Mouse (Mus musculus): ENCODE measurements around the gene Mrpl10. TPM values are rescaled to one million over a fixed set of nuclear protein-coding genes. Genes with fewer than 3 reads are reported as not detected.

Mrpl10 gene
- total and polyA plus RNA-seq, 3 experiments: 104 to 132 (median 119) TPM

- no peaks in the 10 kb centered on the region for H3K79me2 ChIP-seq (replicated peaks; ENCODE audit: control insufficient read depth, extremely low read depth, insufficient read depth, poor library complexity, severe bottlenecking)
- no peak overlapping the region for H3K9ac ChIP-seq (ENCODE audit: insufficient read depth, low read depth)
- in situ Hi-C loops (cut with MboI; ENCODE audit: low pct_ligation_motif_present, low pct_unique_long_range_greater_than_20kb, low sequenced_read_pairs) (no loop called here), dilution Hi-C loops (cut with MboI; ENCODE audit: extremely low pct_ligation_motif_present, extremely low pct_unique_long_range_greater_than_20kb, low sequenced_read_pairs) (no loop called here)
- peaks cover 14 to 19% of the 10 kb centered on the region in 2 experiments for H3K4me1 ChIP-seq (ENCODE audit: control insufficient read depth in 1 of 2, insufficient read depth in 2 of 2)
- TF ChIP-seq SMC3 (IDR thresholded peaks at IDR 0.05; ENCODE audit: low read depth, low read length) (peak; percentile 77), ZNF384 (IDR thresholded peaks at IDR 0.05; ENCODE audit: low read depth, low read length) (no peak), JUN (IDR thresholded peaks at IDR 0.05; ENCODE audit: insufficient read depth, low read depth, low read length) (no peak), USF1 (IDR thresholded peaks at IDR 0.05; ENCODE audit: low read depth, low read length) (no peak), MAFK (IDR thresholded peaks at IDR 0.05; ENCODE audit: insufficient replicate concordance, low read length) (no peak), PAX5 (IDR thresholded peaks at IDR 0.05; ENCODE audit: low read length) (no peak), HCFC1 (IDR thresholded peaks at IDR 0.05; ENCODE audit: low read depth, low read length) (no peak), ZMIZ1 (IDR thresholded peaks at IDR 0.05; ENCODE audit: low read depth, low read length) (no peak), ETS1 (conservative IDR thresholded peaks at IDR 0.05; ENCODE audit: low read depth, low read length) (no peak), SIN3A (IDR thresholded peaks at IDR 0.05; ENCODE audit: low read length) (no peak), UBTF (IDR thresholded peaks at IDR 0.05; ENCODE audit: low read depth, low read length) (no peak), CTCF (conservative IDR thresholded peaks at IDR 0.05 in 1 of 2, IDR thresholded peaks at IDR 0.05 in 1 of 2; ENCODE audit: low read depth in 2 of 2, low read length in 2 of 2) (peak; percentile 90 to 91), IRF4 (IDR thresholded peaks at IDR 0.05; ENCODE audit: low read depth, low read length) (peak; percentile 53; the same call in 1 of the 2 replicates), MEF2A (IDR thresholded peaks at IDR 0.05; ENCODE audit: borderline replicate concordance, low read depth, low read length) (no peak), MAZ (IDR thresholded peaks at IDR 0.05; ENCODE audit: low read depth, low read length) (peak; percentile 60; the same call in 1 of the 2 replicates), CHD2 (IDR thresholded peaks at IDR 0.05; ENCODE audit: low read length) (no peak), NRF1 (IDR thresholded peaks at IDR 0.05; ENCODE audit: low read depth, low read length) (no peak), NELFE (IDR thresholded peaks at IDR 0.05; ENCODE audit: low read depth, low read length) (no peak), RCOR1 (conservative IDR thresholded peaks at IDR 0.05; ENCODE audit: low read depth, low read length) (no peak), MXI1 (IDR thresholded peaks at IDR 0.05; ENCODE audit: low read depth, low read length) (no peak), ELF1 (IDR thresholded peaks at IDR 0.05; ENCODE audit: low read depth, low read length) (no peak), BHLHE40 (IDR thresholded peaks at IDR 0.05; ENCODE audit: low read depth, low read length) (no peak), CHD1 (IDR thresholded peaks at IDR 0.05; ENCODE audit: low read depth, low read length) (no peak), EP300 (IDR thresholded peaks at IDR 0.05; ENCODE audit: low read length) (no peak), E2F4 (IDR thresholded peaks at IDR 0.05; ENCODE audit: insufficient replicate concordance, low read depth, low read length) (no peak), USF2 (conservative IDR thresholded peaks at IDR 0.05; ENCODE audit: low read depth, low read length) (no peak), MYC (IDR thresholded peaks at IDR 0.05; ENCODE audit: low read depth, low read length) (no peak), TCF12 (IDR thresholded peaks at IDR 0.05; ENCODE audit: low read depth, low read length) (no peak), JUND (conservative IDR thresholded peaks at IDR 0.05; ENCODE audit: low read depth, low read length) (no peak), RAD21 (IDR thresholded peaks at IDR 0.05; ENCODE audit: low read depth, low read length) (peak; percentile 69), GABPA (IDR thresholded peaks at IDR 0.05; ENCODE audit: insufficient replicate concordance, low read depth, low read length) (no peak), POLR2AphosphoS2 (IDR thresholded peaks at IDR 0.05; ENCODE audit: low read depth, low read length) (no peak), KAT2A (IDR thresholded peaks at IDR 0.05; ENCODE audit: insufficient replicate concordance, low read length) (no peak), POLR2A (IDR thresholded peaks at IDR 0.05; ENCODE audit: low read depth, low read length) (no peak), ZKSCAN1 (IDR thresholded peaks at IDR 0.05; ENCODE audit: borderline replicate concordance, low read depth, low read length) (no peak), TBP (conservative IDR thresholded peaks at IDR 0.05; ENCODE audit: low read depth, low read length) (no peak)
- no peaks in the 10 kb centered on the region for H3K36me3 ChIP-seq (replicated peaks in 1 of 2; ENCODE audit: control insufficient read depth in 1 of 2, insufficient read depth in 1 of 2, low read length in 1 of 2)
- DNase-seq (ENCODE audit: extremely low read depth): peak; percentile 78
- H3K4me2 ChIP-seq (ENCODE audit: insufficient read depth, low read depth, poor library complexity, severe bottlenecking): peak overlapping the region; percentile 72
- H3K27ac ChIP-seq (ENCODE audit: insufficient read depth, low read depth): no peak overlapping the region
- H3K27me3 ChIP-seq (replicated peaks): peaks cover 13% of the 10 kb centered on the region
- peaks cover 27% of the 10 kb centered on the region for H3K9me3 ChIP-seq (replicated peaks; ENCODE audit: low read length)
- peak overlapping the region in 1 of 3 experiments; percentile 5 for H3K4me3 ChIP-seq (replicated peaks in 1 of 3; ENCODE audit: low read depth in 2 of 3, low read length in 2 of 3, poor library complexity in 1 of 3)
Observed at GRCm38 (mm10) chr11:97082977-97083376, 41.6 kb downstream of the Mrpl10 start.
